Mouse (Mus musculus) G1E (cell line): ENCODE results near the gene Vapb.

Experiments used
- CTCF ChIP-seq: IDR thresholded peaks from 2 replicates; pipeline ENCODE4 v1.5.1; 2012; ENCODE audit warnings: low read depth, low read length, inconsistent platforms, mixed read lengths
- GATA1 ChIP-seq: IDR thresholded peaks from 2 replicates; pipeline ENCODE4 v1.6.1; 2012; ENCODE audit warnings: borderline replicate concordance, low read length, inconsistent platforms, mixed read lengths

DNA sequence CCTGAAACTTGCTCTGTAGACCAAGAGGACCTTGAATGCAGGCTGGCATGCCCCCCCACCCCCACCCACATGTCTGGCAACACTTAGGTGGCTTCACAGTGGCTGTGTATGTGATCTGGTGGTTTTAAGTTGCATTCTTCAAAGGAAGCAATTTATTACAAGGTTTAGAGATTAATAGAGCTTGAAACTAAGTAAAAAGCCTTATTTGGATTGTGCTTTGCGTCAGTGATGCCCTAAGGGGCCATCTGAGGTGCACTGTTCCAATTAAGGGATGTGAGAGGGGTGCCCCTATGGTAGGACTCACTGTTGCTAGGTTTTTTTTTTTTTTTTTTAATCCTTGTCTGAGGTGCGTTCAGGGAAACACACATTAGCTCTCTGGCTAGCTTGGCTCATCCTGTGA lies 2.9 kb upstream of the Vapb start:
- TF ChIP-seq CTCF (no peak), GATA1 (no peak)
